ENCODE assay signal across 11 mouse cellular contexts in the genomic region with DNA sequence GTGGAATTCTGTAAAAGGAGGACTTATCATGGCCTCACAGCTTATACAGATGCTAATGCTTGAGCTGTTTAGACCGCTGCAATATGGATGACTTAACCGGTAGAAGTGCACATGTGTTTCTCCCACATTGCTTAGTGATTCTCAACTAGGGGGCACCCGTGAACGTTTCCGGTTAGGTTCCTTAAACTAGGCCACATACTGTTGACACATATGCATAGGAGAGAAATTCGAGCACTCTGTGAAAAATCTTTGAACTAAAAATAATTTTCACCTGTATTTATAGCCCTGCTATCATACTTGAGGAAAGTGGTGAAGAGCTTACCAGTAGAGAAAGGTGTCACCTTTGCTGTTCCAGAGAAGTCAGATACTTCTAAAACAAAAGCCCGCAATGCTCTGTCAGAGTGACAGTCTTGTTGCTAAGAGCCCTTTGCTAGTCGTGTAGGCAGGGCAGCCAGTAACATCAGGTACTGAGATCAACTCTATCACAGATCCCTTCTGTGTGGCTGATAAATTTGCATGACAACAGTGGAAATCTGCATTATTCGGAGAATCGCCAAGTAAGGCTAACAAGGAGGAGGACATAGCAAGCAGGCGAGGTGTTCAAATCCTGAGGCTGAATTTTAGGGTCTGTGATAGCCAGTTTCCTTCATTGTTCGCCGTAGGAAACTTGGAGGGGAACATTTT. TPM values are rescaled to one million over a fixed set of nuclear protein-coding genes. Genes with fewer than 3 reads are reported as not detected.
DNase-seq lines count a peak whose midpoint lies in the region; ATAC-seq and TF ChIP-seq lines count a peak whose summit lies in the region.
"Had no signal": no experiment of that assay in that cellular context is flagged by ENCODE, and none has a peak within 500 bp of the region (broad histone marks: within the 10 kb centered on the region; RNA-seq: fewer than 3 reads in every experiment).

No protein-coding gene starts in this region.

- H3K79me2 ChIP-seq in CH12.LX (replicated peaks; ENCODE audit: control insufficient read depth, extremely low read depth, insufficient read depth, poor library complexity, severe bottlenecking) = no peaks in the 10 kb centered on the region

- TF ChIP-seq RAD21 in CH12.LX (IDR thresholded peaks at IDR 0.05; ENCODE audit: low read depth, low read length) = peak; percentile 23

- 0 out of 2 replicates have a peak, but pooled peaks have one; percentile 15 for TF ChIP-seq CTCF in intestine, postnatal 0 days (IDR thresholded peaks at IDR 0.05; ENCODE audit: low read depth)
- TF ChIP-seq CTCF in CH12.LX (conservative IDR thresholded peaks at IDR 0.05 in 1 of 2, IDR thresholded peaks at IDR 0.05 in 1 of 2; ENCODE audit: low read depth in 2 of 2, low read length in 2 of 2) = peak in 1 of 2 experiments; percentile 64; a peak in 2 of 4 replicates

- TF ChIP-seq POLR2A in CH12.LX (IDR thresholded peaks at IDR 0.05; ENCODE audit: low read depth, low read length) = no peak

- 77% methylated on average over 13 of the region's 13 CpGs for WGBS in intestine, postnatal 0 days
- WGBS in intestine, embryonic 15.5 days = 74% methylated on average over 13 of the region's 13 CpGs

- H3K4me2 ChIP-seq in intestine, postnatal 0 days (replicated peaks; ENCODE audit: low read depth) = no peak overlapping the region
- no peak overlapping the region for H3K4me2 ChIP-seq in intestine, embryonic 15.5 days (replicated peaks)
- no peak overlapping the region for H3K4me2 ChIP-seq in CH12.LX (ENCODE audit: insufficient read depth, low read depth, poor library complexity, severe bottlenecking)
- H3K4me2 ChIP-seq: lung, embryonic 15.5 days; midbrain, embryonic 11.5 days had no signal

- no peaks in the 10 kb centered on the region for H3K27me3 ChIP-seq in intestine, postnatal 0 days (replicated peaks; ENCODE audit: control insufficient read depth, insufficient read depth, low read length)
- H3K27me3 ChIP-seq in intestine, embryonic 15.5 days (replicated peaks) = no peaks in the 10 kb centered on the region
- H3K27me3 ChIP-seq in CH12.LX (replicated peaks) = no peaks in the 10 kb centered on the region
- H3K27me3 ChIP-seq: lung, embryonic 15.5 days had no signal

- TF ChIP-seq EP300 in CH12.LX (IDR thresholded peaks at IDR 0.05; ENCODE audit: low read length) = no peak

- H3K4me1 ChIP-seq in intestine, postnatal 0 days (replicated peaks; ENCODE audit: control insufficient read depth, insufficient read depth, low read length) = 0 out of 2 replicates have a peak, but pooled peaks cover 3% of the 10 kb centered on the region
- H3K4me1 ChIP-seq in intestine, embryonic 15.5 days (replicated peaks) = peaks cover 9% of the 10 kb centered on the region; the same call in 1 of the 2 replicates
- H3K4me1 ChIP-seq in CH12.LX (ENCODE audit: control insufficient read depth in 1 of 2, insufficient read depth in 2 of 2) = peaks cover 11 to 50% of the 10 kb centered on the region in 2 experiments

- H3K27ac ChIP-seq in intestine, postnatal 0 days (ENCODE audit: low read depth, low read length) = no peak overlapping the region
- H3K27ac ChIP-seq in intestine, embryonic 15.5 days = no peak overlapping the region
- H3K27ac ChIP-seq in CH12.LX (ENCODE audit: insufficient read depth, low read depth) = no peak overlapping the region
- H3K27ac ChIP-seq: lung, embryonic 15.5 days had no signal

- ATAC-seq in intestine, postnatal 0 days = no peak
- no peak for ATAC-seq in intestine, embryonic 15.5 days

- H3K36me3 ChIP-seq in intestine, postnatal 0 days (ENCODE audit: control insufficient read depth, insufficient read depth) = no peaks in the 10 kb centered on the region
- no peaks in the 10 kb centered on the region for H3K36me3 ChIP-seq in intestine, embryonic 15.5 days
- H3K36me3 ChIP-seq in CH12.LX (replicated peaks in 1 of 2; ENCODE audit: control insufficient read depth in 1 of 2, insufficient read depth in 1 of 2, low read length in 1 of 2) = no peaks in the 10 kb centered on the region
- H3K36me3 ChIP-seq: lung, embryonic 15.5 days had no signal

- no peak overlapping the region for H3K9ac ChIP-seq in intestine, postnatal 0 days (ENCODE audit: low read depth, low read length)
- no peak overlapping the region for H3K9ac ChIP-seq in intestine, embryonic 15.5 days
- H3K9ac ChIP-seq in CH12.LX (ENCODE audit: insufficient read depth, low read depth) = no peak overlapping the region
- H3K9ac ChIP-seq: lung, embryonic 15.5 days had no signal

- dilution Hi-C loops in CH12.LX (cut with MboI; ENCODE audit: extremely low pct_ligation_motif_present, extremely low pct_unique_long_range_greater_than_20kb, low sequenced_read_pairs) = no loop called here

- DNase-seq in CH12.LX (ENCODE audit: extremely low read depth) = peak; percentile 27
- DNase-seq in T-cell, adult 2 months (ENCODE audit: low spot score) = peak; percentile 56
- peak; percentile 21 to 38 for DNase-seq in thymus, adult 18-20 months
- no peak for DNase-seq in cerebellum, postnatal 4 days (ENCODE audit: low spot score in 2 of 2)
- no peak for DNase-seq in left cerebral cortex, adult 11 months (ENCODE audit: low spot score)
- DNase-seq: kidney, adult 11 months had no signal

- no peaks in the 10 kb centered on the region for H3K9me3 ChIP-seq in intestine, postnatal 0 days (ENCODE audit: control insufficient read depth)
- H3K9me3 ChIP-seq in intestine, embryonic 15.5 days = no peaks in the 10 kb centered on the region
- H3K9me3 ChIP-seq in CH12.LX (replicated peaks; ENCODE audit: low read length) = no peaks in the 10 kb centered on the region
- H3K9me3 ChIP-seq: lung, embryonic 15.5 days had no signal

- in situ Hi-C loops in CH12.LX (cut with MboI; ENCODE audit: low pct_ligation_motif_present, low pct_unique_long_range_greater_than_20kb, low sequenced_read_pairs) = no loop called here

- no peak overlapping the region for H3K4me3 ChIP-seq in intestine, postnatal 0 days (ENCODE audit: low read depth, low read length)
- no peak overlapping the region for H3K4me3 ChIP-seq in intestine, embryonic 15.5 days (replicated peaks)
- no peak overlapping the region for H3K4me3 ChIP-seq in CH12.LX (replicated peaks in 1 of 3; ENCODE audit: low read depth in 2 of 3, low read length in 2 of 3, poor library complexity in 1 of 3)
- H3K4me3 ChIP-seq: lung, embryonic 15.5 days had no signal

TF ChIP-seq in CH12.LX, 34 proteins besides CTCF, POLR2A, EP300 and RAD21:
- TF ChIP-seq UBTF (IDR thresholded peaks at IDR 0.05; ENCODE audit: low read depth, low read length) = no peak
- TF ChIP-seq ZC3H11A (IDR thresholded peaks at IDR 0.05; ENCODE audit: low read depth, low read length) = no peak
- no peak for TF ChIP-seq RCOR1 (conservative IDR thresholded peaks at IDR 0.05; ENCODE audit: low read depth, low read length)
- TF ChIP-seq SMC3 (IDR thresholded peaks at IDR 0.05; ENCODE audit: low read depth, low read length) = peak; percentile 47
- 0 out of 2 replicates have a peak, but pooled peaks have one; percentile 36 for TF ChIP-seq IRF4 (IDR thresholded peaks at IDR 0.05; ENCODE audit: low read depth, low read length)
- TF ChIP-seq ETS1 (conservative IDR thresholded peaks at IDR 0.05; ENCODE audit: low read depth, low read length) = peak; percentile 34; the same call in 1 of the 2 replicates
- 0 out of 2 replicates have a peak, but pooled peaks have one; percentile 10 for TF ChIP-seq BHLHE40 (IDR thresholded peaks at IDR 0.05; ENCODE audit: low read depth, low read length)
- peak; percentile 30; the same call in 1 of the 2 replicates for TF ChIP-seq ELF1 (IDR thresholded peaks at IDR 0.05; ENCODE audit: low read depth, low read length)
- no peak for TF ChIP-seq MAZ (IDR thresholded peaks at IDR 0.05; ENCODE audit: low read depth, low read length)
- no peak for TF ChIP-seq MAFK (IDR thresholded peaks at IDR 0.05; ENCODE audit: insufficient replicate concordance, low read length)
- peak; percentile 95 for TF ChIP-seq MYC (IDR thresholded peaks at IDR 0.05; ENCODE audit: low read depth, low read length)
- peak; percentile 78 for TF ChIP-seq MAX (IDR thresholded peaks at IDR 0.05; ENCODE audit: low read length)

RNA-seq across cellular contexts. Expression of a gene that starts 50.6 kb away (rescaled TPM):
- polyA plus RNA-seq in intestine, postnatal 0 days (2015; fragmentation: Nextera tagmentation; extraction: Ambion mirVana) = 3.5 and 3.8 TPM in 2 replicates
- polyA plus RNA-seq in intestine, embryonic 15.5 days (2015; fragmentation: Nextera tagmentation; extraction: Ambion mirVana) = 3.6 and 5.2 TPM in 2 replicates
- total RNA-seq in CH12.LX (2012; rRNA removed) = 1.8 and 2.7 TPM in 2 replicates
- 0.59 and 0.77 TPM in 2 replicates for total RNA-seq in CH12.LX (2014; rRNA removed)
- polyA plus RNA-seq in CH12.LX (2012; ENCODE audit: insufficient read length, low read depth) = 1.1 and 1.4 TPM in 2 replicates
- total RNA-seq: MEL had no signal

Comparison
In these comparisons a context has a peak if more than half of its experiments do, and no peak if none do; other contexts are left out.
1. DNase-seq: peak in CH12.LX (single experiment), T-cell, adult 2 months (single experiment) and thymus, adult 18-20 months (2 of 2); none in cerebellum, postnatal 4 days (0 of 2) and left cerebral cortex, adult 11 months (single experiment).